9 mouse cellular contexts compared by ENCODE assay signal in the genomic region with DNA sequence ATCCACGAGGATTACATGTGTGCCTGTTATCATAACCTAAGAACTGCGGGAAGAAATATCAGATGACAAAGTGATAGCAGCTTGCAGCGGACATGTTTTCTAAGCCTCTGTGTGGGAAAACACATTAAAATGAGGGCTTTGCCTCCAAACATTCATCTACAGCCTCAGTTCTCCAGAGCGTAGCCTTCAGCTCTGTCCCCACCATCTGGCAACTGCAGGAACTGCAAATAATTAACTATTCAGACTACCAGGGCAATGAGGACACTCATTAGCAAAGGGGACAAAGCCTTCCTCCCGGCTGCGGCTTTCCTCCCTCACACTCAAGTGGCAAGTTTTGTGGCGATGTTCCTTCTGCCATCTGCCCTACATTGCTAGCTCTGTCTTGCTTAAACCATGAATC. TPM values are rescaled to one million over a fixed set of nuclear protein-coding genes. Genes with fewer than 3 reads are reported as not detected.
DNase-seq lines count a peak whose midpoint lies in the region; ATAC-seq and TF ChIP-seq lines count a peak whose summit lies in the region.
"Had no signal": no experiment of that assay in that cellular context is flagged by ENCODE, and none has a peak within 500 bp of the region (broad histone marks: within the 10 kb centered on the region; RNA-seq: fewer than 3 reads in every experiment).

No protein-coding gene starts in this region.

- H3K27ac ChIP-seq in heart, embryonic 13.5 days (replicated peaks): no peak overlapping the region
- H3K27ac ChIP-seq in hindbrain, embryonic 13.5 days: no peak overlapping the region

- peak; percentile 79; the same call in 1 of the 2 replicates for TF ChIP-seq CTCF in brain, embryonic 14.5 days (IDR thresholded peaks at IDR 0.05; ENCODE audit: borderline replicate concordance, extremely low read depth, insufficient read depth, insufficient read length)

- no peak overlapping the region for H3K9ac ChIP-seq in heart, embryonic 13.5 days
- H3K9ac ChIP-seq in hindbrain, embryonic 13.5 days: no peak overlapping the region

- no peaks in the 10 kb centered on the region for H3K9me3 ChIP-seq in heart, embryonic 13.5 days
- H3K9me3 ChIP-seq in hindbrain, embryonic 13.5 days: no peaks in the 10 kb centered on the region

- no peak for ATAC-seq in heart, embryonic 13.5 days (ENCODE audit: extremely low read depth, insufficient number of reproducible peaks, low FRiP score, low TSS enrichment)
- peak; percentile 73; the same call in 1 of the 2 replicates for ATAC-seq in hindbrain, embryonic 13.5 days (ENCODE audit: low FRiP score)
- peak; percentile 96 for ATAC-seq in megakaryocyte-erythroid progenitor cell, adult 5-6 weeks (replicated peaks; ENCODE audit: low FRiP score, low TSS enrichment, poor library complexity, severe bottlenecking)

- H3K27me3 ChIP-seq in heart, embryonic 13.5 days (replicated peaks): peaks cover 25% of the 10 kb centered on the region
- peaks cover 24% of the 10 kb centered on the region for H3K27me3 ChIP-seq in hindbrain, embryonic 13.5 days

- H3K4me3 ChIP-seq in heart, embryonic 13.5 days: no peak overlapping the region
- H3K4me3 ChIP-seq in hindbrain, embryonic 13.5 days: no peak overlapping the region
- H3K4me3 ChIP-seq: myocyte had no signal

- no peak for DNase-seq in heart, adult 11 months
- DNase-seq in brain, embryonic 14.5 days (ENCODE audit: low read depth): peak; percentile 89
- DNase-seq in fibroblast of lung, adult 2 months (ENCODE audit: low read depth): peak; percentile 11
- DNase-seq in layer of hippocampus, postnatal 10 days (ENCODE audit: low spot score in 2 of 2): peak; percentile 80 to 83
- DNase-seq in right cerebral cortex, postnatal 25 days: peak; percentile 43

- no peaks in the 10 kb centered on the region for H3K36me3 ChIP-seq in heart, embryonic 13.5 days
- no peaks in the 10 kb centered on the region for H3K36me3 ChIP-seq in hindbrain, embryonic 13.5 days

- TF ChIP-seq POLR2A in brain, embryonic 14.5 days (IDR thresholded peaks at IDR 0.05; ENCODE audit: borderline replicate concordance, extremely low read depth, insufficient read depth, insufficient read length, poor library complexity, severe bottlenecking): no peak

- H3K4me2 ChIP-seq in heart, embryonic 13.5 days: peak overlapping the region; percentile 41
- H3K4me2 ChIP-seq in hindbrain, embryonic 13.5 days: 0 out of 2 replicates have a peak overlapping the region, but pooled peaks have one; percentile 22

- no peaks in the 10 kb centered on the region for H3K4me1 ChIP-seq in heart, embryonic 13.5 days
- H3K4me1 ChIP-seq in hindbrain, embryonic 13.5 days (replicated peaks): peaks cover 4% of the 10 kb centered on the region

- 6% methylated on average over 7 of the region's 7 CpGs for WGBS in heart, embryonic 13.5 days
- 5% methylated on average over 7 of the region's 7 CpGs for WGBS in hindbrain, embryonic 13.5 days

RNA-seq across cellular contexts. Expression of a gene that starts 33.9 kb away (rescaled TPM):
- polyA plus RNA-seq in heart, embryonic 13.5 days (2015; fragmentation: Nextera tagmentation; extraction: Ambion mirVana): not detected in 2 replicates
- 0.05 and 0.12 TPM in 2 replicates for polyA plus RNA-seq in brain, embryonic 14.5 days (2012; rRNA removed)
- 0.48 TPM in 1 of 2 replicates, not detected in the other for polyA plus RNA-seq in hindbrain, embryonic 13.5 days (2015; fragmentation: Nextera tagmentation; extraction: Ambion mirVana)
- not detected for total RNA-seq in layer of hippocampus, postnatal 10 days (2021)
- total RNA-seq in megakaryocyte-erythroid progenitor cell, adult 5-6 weeks (2014; fragmentation: Nextera tagmentation): not detected in 2 replicates
- not detected in 2 replicates for total RNA-seq in megakaryocyte-erythroid progenitor cell, adult 5-6 weeks (2017)
- polyA plus RNA-seq: myocyte had no signal
